Mouse (Mus musculus): ENCODE measurements around the gene Irs2. TPM values are rescaled to one million over a fixed set of nuclear protein-coding genes. Genes with fewer than 3 reads are reported as not detected.

Irs2 gene
- polyA plus RNA-seq, 1 experiment from 2014 or later: 5.4 TPM

DNA sequence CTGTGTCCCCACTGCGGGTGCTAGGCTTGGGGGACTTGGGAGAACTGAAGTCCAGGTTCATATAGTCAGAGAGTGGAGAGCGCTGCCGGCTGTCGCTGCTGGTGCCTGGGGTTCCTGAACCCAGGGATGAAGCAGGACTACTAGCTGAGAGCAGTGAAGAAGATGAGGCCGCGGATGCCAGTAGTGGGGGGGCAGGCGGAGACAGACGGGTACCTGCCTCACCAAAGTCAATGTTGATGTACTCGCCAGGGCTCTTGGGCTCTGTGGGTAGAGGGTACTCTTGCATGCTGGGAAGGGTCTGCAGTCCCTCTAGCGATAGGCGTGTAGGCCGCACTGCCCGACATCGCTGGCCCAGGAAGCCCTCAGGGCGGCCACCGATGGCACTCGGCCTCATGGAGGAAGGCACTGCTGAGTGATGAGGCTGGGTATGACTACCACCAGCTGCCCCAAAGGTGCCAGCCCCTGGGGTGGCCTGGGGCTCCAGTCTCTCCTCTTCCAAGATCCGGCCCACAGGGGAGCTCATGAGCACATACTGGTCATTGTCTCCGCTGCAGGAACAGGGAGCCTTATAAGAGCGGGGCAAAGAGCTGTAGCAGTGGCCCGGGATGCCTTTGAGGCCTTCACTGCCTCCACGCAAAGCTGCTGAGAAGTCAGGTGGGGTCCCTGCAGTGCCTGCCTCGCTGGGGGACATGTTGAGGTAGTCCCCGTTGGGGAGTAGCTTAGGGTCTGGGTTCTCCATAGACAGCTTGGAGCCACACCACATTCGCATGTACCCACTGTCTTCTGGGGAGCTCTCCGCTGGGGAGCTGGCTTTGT is 2.6 kb downstream of the Irs2 start:
- ATAC-seq: no peak
- H3K4me1 ChIP-seq (replicated peaks; ENCODE audit: control insufficient read depth, insufficient read depth, low read length): peaks cover 67% of the 10 kb centered on the region
- no peaks in the 10 kb centered on the region; the same call in 1 of the 2 replicates for H3K36me3 ChIP-seq (ENCODE audit: control insufficient read depth, insufficient read depth)
- no peak overlapping the region for H3K27ac ChIP-seq (ENCODE audit: low read length)
- no peaks in the 10 kb centered on the region for H3K27me3 ChIP-seq (replicated peaks; ENCODE audit: control insufficient read depth, insufficient read depth, low read length)
- 83% methylated on average over 26 of the region's 26 CpGs for WGBS
- H3K4me3 ChIP-seq (replicated peaks; ENCODE audit: low read length): peak overlapping the region; percentile 57
- H3K4me2 ChIP-seq (ENCODE audit: low read length): peak overlapping the region; percentile 87
- no peaks in the 10 kb centered on the region for H3K9me3 ChIP-seq (ENCODE audit: control insufficient read depth, low read length)
- H3K9ac ChIP-seq (replicated peaks; ENCODE audit: low read depth, low read length): peak overlapping the region; percentile 82

DNA sequence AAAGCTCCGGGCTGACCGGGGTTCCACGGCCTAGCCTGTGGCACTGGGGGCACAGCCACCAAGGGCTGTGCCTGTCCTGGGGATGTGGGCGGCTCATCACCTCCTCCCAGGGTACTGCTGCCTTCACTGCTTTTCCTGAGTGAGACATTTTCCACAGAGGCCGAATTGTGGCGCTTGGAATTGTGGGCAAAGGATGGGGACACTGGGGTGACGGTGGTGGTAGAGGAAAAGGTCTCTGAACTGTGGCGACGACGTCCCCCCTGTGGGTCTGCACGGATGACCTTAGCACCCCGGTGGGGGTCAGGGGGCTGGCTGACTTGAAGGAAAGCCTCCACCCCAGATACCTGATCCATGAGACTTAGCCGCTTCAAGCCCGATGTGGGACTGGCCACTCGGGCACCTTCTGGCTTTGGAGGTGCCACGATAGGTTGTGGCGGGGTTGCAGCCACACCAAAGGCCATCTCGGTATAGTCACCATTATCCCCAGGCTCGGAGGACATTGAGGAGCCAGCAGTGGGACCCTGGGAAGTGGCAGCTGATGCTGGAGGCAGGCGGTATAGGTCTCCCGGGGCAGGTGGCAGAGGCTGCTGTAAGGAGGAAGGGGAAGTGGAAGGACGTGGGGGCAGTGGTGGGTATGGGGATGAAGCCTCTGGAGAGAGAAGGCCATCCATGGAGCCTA is 3.3 kb downstream of the Irs2 start:
- WGBS: 80% methylated on average over 22 of the region's 22 CpGs
- no peak for ATAC-seq
- H3K9ac ChIP-seq (replicated peaks; ENCODE audit: low read depth, low read length): peak overlapping the region; percentile 62
- H3K9me3 ChIP-seq (ENCODE audit: control insufficient read depth, low read length): no peaks in the 10 kb centered on the region
- H3K4me3 ChIP-seq (replicated peaks; ENCODE audit: low read length): peak overlapping the region; percentile 57
- no peaks in the 10 kb centered on the region for H3K27me3 ChIP-seq (replicated peaks; ENCODE audit: control insufficient read depth, insufficient read depth, low read length)
- no peak overlapping the region for H3K27ac ChIP-seq (ENCODE audit: low read length)
- peak overlapping the region; percentile 87 for H3K4me2 ChIP-seq (ENCODE audit: low read length)
- no peaks in the 10 kb centered on the region; the same call in 1 of the 2 replicates for H3K36me3 ChIP-seq (ENCODE audit: control insufficient read depth, insufficient read depth)
- peaks cover 71% of the 10 kb centered on the region for H3K4me1 ChIP-seq (replicated peaks; ENCODE audit: control insufficient read depth, insufficient read depth, low read length)

DNA sequence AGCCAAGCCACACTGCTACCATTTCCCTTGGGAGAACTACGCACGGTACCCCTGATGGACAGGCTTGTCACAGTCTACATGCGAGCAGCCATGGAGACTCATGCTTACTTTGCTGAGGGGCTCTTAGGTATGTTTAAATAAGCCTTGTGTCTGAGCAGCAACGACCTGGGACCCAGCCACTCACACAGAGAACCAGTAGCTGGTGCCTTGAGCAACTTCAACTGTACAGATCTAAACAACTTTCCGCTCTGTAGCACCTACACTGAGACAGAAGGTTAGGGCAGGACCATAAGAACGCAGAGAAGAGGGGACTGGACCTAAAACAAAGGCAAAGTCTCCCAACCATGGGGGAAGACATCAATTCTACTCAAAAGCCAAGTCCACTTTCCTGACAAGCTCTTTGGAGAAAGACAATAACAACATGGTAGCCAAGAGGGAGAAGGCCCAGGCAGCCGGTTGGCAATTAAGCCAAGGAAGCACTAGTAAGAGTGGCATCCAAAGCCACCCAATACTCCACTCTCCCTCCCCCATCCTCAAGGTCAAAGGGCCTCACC is 4.3 kb downstream of the Irs2 start:
- no peak overlapping the region for H3K27ac ChIP-seq (ENCODE audit: low read length)
- H3K4me1 ChIP-seq (replicated peaks; ENCODE audit: control insufficient read depth, insufficient read depth, low read length): peaks cover 73% of the 10 kb centered on the region
- H3K4me2 ChIP-seq (ENCODE audit: low read length): peak overlapping the region; percentile 87
- no peaks in the 10 kb centered on the region for H3K9me3 ChIP-seq (ENCODE audit: control insufficient read depth, low read length)
- H3K27me3 ChIP-seq (replicated peaks; ENCODE audit: control insufficient read depth, insufficient read depth, low read length): no peaks in the 10 kb centered on the region
- ATAC-seq: no peak
- 44% methylated on average over 7 of the region's 7 CpGs for WGBS
- H3K36me3 ChIP-seq (ENCODE audit: control insufficient read depth, insufficient read depth): no peaks in the 10 kb centered on the region; the same call in 1 of the 2 replicates
- peak overlapping the region; percentile 57 for H3K4me3 ChIP-seq (replicated peaks; ENCODE audit: low read length)
- peak overlapping the region; percentile 62 for H3K9ac ChIP-seq (replicated peaks; ENCODE audit: low read depth, low read length)

DNA sequence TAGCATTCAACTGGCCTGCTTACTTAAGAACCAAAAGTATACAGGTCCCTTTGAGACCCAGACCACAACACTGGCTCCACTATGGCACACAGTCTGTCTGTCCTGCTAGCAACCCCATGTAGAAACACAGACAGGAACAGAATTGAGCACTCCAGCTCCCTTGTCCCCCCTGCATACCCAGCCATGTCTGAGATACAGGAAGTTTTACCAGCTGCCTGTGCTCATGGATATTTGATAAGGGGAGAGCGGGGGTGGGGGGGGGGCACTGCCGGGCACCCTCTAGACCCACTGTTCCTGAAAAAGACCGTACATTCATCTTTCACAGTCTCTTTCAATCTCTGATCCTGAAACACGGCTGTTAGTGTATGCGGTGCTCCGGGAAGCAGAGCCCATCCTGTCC is 5.0 kb downstream of the Irs2 start:
- Histone ChIP-seq H3K4me3 (replicated peaks; ENCODE audit: low read length) (peak overlapping the region; percentile 57), H3K4me2 (ENCODE audit: low read length) (peak overlapping the region; percentile 87), H3K27me3 (replicated peaks; ENCODE audit: control insufficient read depth, insufficient read depth, low read length) (no peaks in the 10 kb centered on the region), H3K9ac (replicated peaks; ENCODE audit: low read depth, low read length) (peak overlapping the region; percentile 62), H3K4me1 (replicated peaks; ENCODE audit: control insufficient read depth, insufficient read depth, low read length) (peaks cover 73% of the 10 kb centered on the region), H3K9me3 (ENCODE audit: control insufficient read depth, low read length) (no peaks in the 10 kb centered on the region), H3K27ac (ENCODE audit: low read length) (no peak overlapping the region), H3K36me3 (ENCODE audit: control insufficient read depth, insufficient read depth) (no peaks in the 10 kb centered on the region; the same call in 1 of the 2 replicates)
- whole genome bisulfite sequencing: 34% methylated on average over 6 of the region's 6 CpGs
- no peak for ATAC-seq

DNA sequence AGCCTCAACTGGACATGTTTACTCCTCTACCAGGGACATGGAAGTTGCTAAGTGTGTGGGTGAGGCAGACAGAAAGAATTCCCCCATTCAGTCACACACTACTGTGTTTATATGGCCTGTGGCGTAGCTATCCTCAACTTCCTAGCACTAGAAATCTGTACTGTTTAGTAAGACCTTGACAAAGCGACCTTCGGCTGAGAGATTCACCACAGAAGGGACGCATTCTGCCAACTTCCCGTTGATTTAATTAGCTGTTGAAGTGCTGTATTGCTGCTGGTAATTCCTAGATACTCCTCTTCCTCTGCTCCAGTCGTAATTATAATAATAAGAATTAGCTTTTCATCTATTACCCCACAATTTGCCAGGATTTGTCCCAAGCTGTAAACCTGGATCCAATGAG is 5.4 kb downstream of the Irs2 start:
- Histone ChIP-seq H3K27me3 (replicated peaks; ENCODE audit: control insufficient read depth, insufficient read depth, low read length) (no peaks in the 10 kb centered on the region), H3K36me3 (ENCODE audit: control insufficient read depth, insufficient read depth) (no peaks in the 10 kb centered on the region; the same call in 1 of the 2 replicates), H3K9me3 (ENCODE audit: control insufficient read depth, low read length) (no peaks in the 10 kb centered on the region), H3K9ac (replicated peaks; ENCODE audit: low read depth, low read length) (peak overlapping the region; percentile 62), H3K4me1 (replicated peaks; ENCODE audit: control insufficient read depth, insufficient read depth, low read length) (peaks cover 77% of the 10 kb centered on the region), H3K4me2 (ENCODE audit: low read length) (peak overlapping the region; percentile 87), H3K4me3 (replicated peaks; ENCODE audit: low read length) (peak overlapping the region; percentile 57), H3K27ac (ENCODE audit: low read length) (no peak overlapping the region)
- ATAC-seq: no peak
- WGBS: 11% methylated on average over 6 of the region's 6 CpGs

DNA sequence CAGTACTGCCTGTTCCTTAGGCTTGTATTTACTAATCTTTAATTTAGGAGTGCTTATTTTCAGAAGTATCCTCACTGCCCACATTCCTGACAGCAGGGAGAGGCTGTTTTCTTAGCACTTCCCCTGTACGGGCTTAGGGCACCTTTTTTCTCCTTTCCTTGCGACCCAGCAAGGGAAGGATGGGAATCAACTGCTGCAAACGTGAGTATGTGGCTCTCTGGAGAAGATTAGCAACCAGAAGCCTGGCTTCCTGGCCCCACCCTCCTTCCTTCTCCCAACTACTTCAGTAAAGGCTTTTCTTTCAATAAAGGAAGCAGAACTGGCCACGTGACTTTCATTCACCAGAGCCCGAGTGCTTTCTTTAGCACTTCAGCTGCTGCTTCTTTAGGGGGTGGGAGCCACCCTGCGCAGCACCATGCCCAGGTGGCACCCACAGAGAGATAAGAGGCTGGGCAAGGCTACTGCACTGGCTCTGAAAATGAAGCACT is 7.2 kb downstream of the Irs2 start:
- no peaks in the 10 kb centered on the region for H3K27me3 ChIP-seq (replicated peaks; ENCODE audit: control insufficient read depth, insufficient read depth, low read length)

DNA sequence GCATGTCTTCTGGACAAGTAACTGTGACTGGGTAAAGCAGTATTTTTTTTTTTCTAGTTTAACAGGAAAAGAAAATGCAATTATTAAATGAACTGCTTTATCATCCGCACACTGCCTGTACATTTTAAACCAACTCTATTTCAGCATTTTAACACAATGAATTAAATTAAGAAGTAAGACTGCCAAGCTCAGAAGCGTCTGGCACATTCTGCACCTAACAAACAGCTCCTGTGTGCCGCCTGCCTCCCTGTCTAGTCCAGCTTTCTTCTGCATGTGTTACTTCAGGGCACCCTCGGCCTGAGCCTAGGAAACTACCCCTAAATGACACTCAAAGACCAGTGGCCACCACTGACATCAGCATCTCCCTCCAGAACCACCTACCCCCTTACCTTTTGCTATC is 8.7 kb downstream of the Irs2 start:
- Histone ChIP-seq H3K9me3 (ENCODE audit: control insufficient read depth, low read length) (no peaks in the 10 kb centered on the region), H3K27ac (ENCODE audit: low read length) (peak overlapping the region; percentile 38), H3K9ac (replicated peaks; ENCODE audit: low read depth, low read length) (0 out of 2 replicates have a peak overlapping the region, but pooled peaks have one; percentile 12), H3K4me1 (replicated peaks; ENCODE audit: control insufficient read depth, insufficient read depth, low read length) (peaks cover 58% of the 10 kb centered on the region), H3K27me3 (replicated peaks; ENCODE audit: control insufficient read depth, insufficient read depth, low read length) (no peaks in the 10 kb centered on the region), H3K4me2 (ENCODE audit: low read length) (peak overlapping the region; percentile 87), H3K4me3 (replicated peaks; ENCODE audit: low read length) (0 out of 2 replicates have a peak overlapping the region, but pooled peaks have one; percentile 1), H3K36me3 (ENCODE audit: control insufficient read depth, insufficient read depth) (no peaks in the 10 kb centered on the region)
- WGBS: 20% methylated on average over 4 of the region's 4 CpGs
- ATAC-seq: peak; percentile 53

More for the DNA sequence above, 7.2 kb downstream of the Irs2 start:
- Histone ChIP-seq H3K27ac (ENCODE audit: low read length) (peak overlapping the region; percentile 62), H3K9ac (replicated peaks; ENCODE audit: low read depth, low read length) (peak overlapping the region; percentile 22), H3K4me1 (replicated peaks; ENCODE audit: control insufficient read depth, insufficient read depth, low read length) (peaks cover 74% of the 10 kb centered on the region), H3K9me3 (ENCODE audit: control insufficient read depth, low read length) (no peaks in the 10 kb centered on the region), H3K36me3 (ENCODE audit: control insufficient read depth, insufficient read depth) (no peaks in the 10 kb centered on the region; the same call in 1 of the 2 replicates), H3K4me2 (ENCODE audit: low read length) (peak overlapping the region; percentile 87), H3K4me3 (replicated peaks; ENCODE audit: low read length) (peak overlapping the region; percentile 57)
- ATAC-seq: peak; percentile 39
- WGBS: 2% methylated on average over 6 of the region's 6 CpGs

DNA sequence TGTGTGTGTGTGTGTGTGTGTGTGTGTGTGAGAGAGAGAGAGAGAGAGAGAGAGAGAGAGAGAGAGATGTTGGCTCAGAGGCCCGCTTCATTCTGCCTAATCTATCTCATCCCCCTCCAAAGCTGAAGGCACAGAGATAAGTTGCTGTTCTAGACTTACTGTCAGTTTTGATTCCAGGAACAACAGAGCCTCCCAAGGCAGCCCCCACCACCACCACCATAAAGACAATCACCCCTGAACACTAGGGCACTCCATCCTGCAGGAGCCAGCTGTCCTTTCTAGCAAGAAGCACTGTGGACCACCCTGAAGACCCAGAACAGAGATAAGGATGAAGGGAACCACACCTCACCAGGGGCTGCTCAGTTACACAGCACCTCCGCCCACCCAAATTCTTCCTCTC is 12.0 kb downstream of the Irs2 start:
- no peaks in the 10 kb centered on the region for H3K36me3 ChIP-seq (ENCODE audit: control insufficient read depth, insufficient read depth)
- no peak for ATAC-seq
- 94% methylated on average over 2 of the region's 2 CpGs for WGBS

DNA sequence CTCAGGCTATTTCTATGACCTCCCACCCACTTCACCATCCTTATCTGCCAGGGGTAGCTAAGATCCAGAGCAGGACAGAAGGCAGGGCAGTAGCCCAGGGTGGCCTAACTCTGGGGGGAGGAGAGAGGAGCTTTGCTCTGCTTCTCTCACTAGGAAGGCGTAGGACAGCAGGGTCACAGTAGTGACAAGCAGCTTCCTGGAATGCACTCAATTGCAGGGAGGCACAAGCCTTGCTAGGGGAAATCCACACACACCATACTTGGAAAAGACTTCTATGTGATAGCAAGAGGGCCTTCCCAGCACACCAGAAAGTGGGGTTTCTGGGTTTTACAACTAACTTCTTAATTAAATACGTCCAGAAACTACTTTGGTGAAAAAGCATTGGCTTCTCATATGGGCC is 12.5 kb downstream of the Irs2 start:
- no peak for ATAC-seq
- no peaks in the 10 kb centered on the region for H3K9me3 ChIP-seq (ENCODE audit: control insufficient read depth, low read length)
- 81% methylated on average over 2 of the region's 2 CpGs for WGBS
- no peaks in the 10 kb centered on the region for H3K27me3 ChIP-seq (replicated peaks; ENCODE audit: control insufficient read depth, insufficient read depth, low read length)
- no peak overlapping the region for H3K27ac ChIP-seq (ENCODE audit: low read length)
- no peak overlapping the region for H3K4me3 ChIP-seq (replicated peaks; ENCODE audit: low read length)
- no peak overlapping the region for H3K4me2 ChIP-seq (ENCODE audit: low read length)
- no peaks in the 10 kb centered on the region for H3K36me3 ChIP-seq (ENCODE audit: control insufficient read depth, insufficient read depth)
- H3K9ac ChIP-seq (replicated peaks; ENCODE audit: low read depth, low read length): no peak overlapping the region
- H3K4me1 ChIP-seq (replicated peaks; ENCODE audit: control insufficient read depth, insufficient read depth, low read length): peaks cover 38% of the 10 kb centered on the region

More for the DNA sequence above, 12.0 kb downstream of the Irs2 start:
- H3K4me2 ChIP-seq (ENCODE audit: low read length): no peak overlapping the region
- no peaks in the 10 kb centered on the region for H3K27me3 ChIP-seq (replicated peaks; ENCODE audit: control insufficient read depth, insufficient read depth, low read length)
- H3K9ac ChIP-seq (replicated peaks; ENCODE audit: low read depth, low read length): no peak overlapping the region
- H3K4me1 ChIP-seq (replicated peaks; ENCODE audit: control insufficient read depth, insufficient read depth, low read length): peaks cover 38% of the 10 kb centered on the region
- no peak overlapping the region for H3K4me3 ChIP-seq (replicated peaks; ENCODE audit: low read length)
- H3K27ac ChIP-seq (ENCODE audit: low read length): no peak overlapping the region
- H3K9me3 ChIP-seq (ENCODE audit: control insufficient read depth, low read length): no peaks in the 10 kb centered on the region
